Mouse (Mus musculus): ENCODE measurements around the gene Sbno1. TPM values are rescaled to one million over a fixed set of nuclear protein-coding genes. Genes with fewer than 3 reads are reported as not detected.

The Sbno1 gene
- polyA plus RNA-seq, 1 experiment from 2014 or later, result 113 TPM

GRCm38 (mm10) chr5:124439447-124440093 is 13.8 kb upstream of the Sbno1 start, which contains the start of gene Kmt5a:
Gene Kmt5a, plus strand, starts transcription at chr5:124439930.
- H3K36me3 ChIP-seq, result no peaks in the 10 kb centered on the region
- peak within 1 kb of the TSS; percentile 99 for H3K4me2 ChIP-seq (replicated peaks)
- peak within 1 kb of the TSS; percentile 76 for H3K4me3 ChIP-seq
- peak within 1 kb of the TSS; percentile 87 for H3K27ac ChIP-seq
- no peaks in the 10 kb centered on the region for H3K9me3 ChIP-seq (replicated peaks)
- peaks cover 15% of the 10 kb centered on the region for H3K4me1 ChIP-seq
- H3K27me3 ChIP-seq, result no peaks in the 10 kb centered on the region
- peak within 1 kb of the TSS; percentile 82 for H3K9ac ChIP-seq
- peak; percentile 98 for ATAC-seq (ENCODE audit: low FRiP score)
- WGBS, result under 1% methylated on average over 34 of the region's 34 CpGs

GRCm38 (mm10) chr5:124438746-124439145 is 12.9 kb upstream of the Sbno1 start:
- Histone ChIP-seq H3K9me3 (replicated peaks) (no peaks in the 10 kb centered on the region), H3K27ac (no peak overlapping the region; the same call in 1 of the 2 replicates), H3K27me3 (no peaks in the 10 kb centered on the region), H3K9ac (no peak overlapping the region; the same call in 1 of the 2 replicates), H3K4me3 (no peak overlapping the region), H3K4me2 (replicated peaks) (peak overlapping the region; percentile 99), H3K36me3 (no peaks in the 10 kb centered on the region), H3K4me1 (peaks cover 13% of the 10 kb centered on the region)
- no peak for ATAC-seq (ENCODE audit: low FRiP score)
- WGBS, result 64% methylated on average over 5 of the region's 5 CpGs

- ATAC-seq (ENCODE audit: low FRiP score), result no peak
- Histone ChIP-seq H3K4me3 (no peak overlapping the region), H3K9me3 (replicated peaks) (no peaks in the 10 kb centered on the region), H3K27me3 (no peaks in the 10 kb centered on the region), H3K4me2 (replicated peaks) (no peak overlapping the region), H3K27ac (no peak overlapping the region), H3K36me3 (no peaks in the 10 kb centered on the region), H3K9ac (no peak overlapping the region), H3K4me1 (peaks cover 13% of the 10 kb centered on the region)
- 87% methylated on average over 5 of the region's 5 CpGs for WGBS
Measured at GRCm38 (mm10) chr5:124438229-124438628, 12.4 kb upstream of the Sbno1 start.

- no peak for ATAC-seq (ENCODE audit: low FRiP score)
- no peak overlapping the region for H3K27ac ChIP-seq
- H3K9ac ChIP-seq, result no peak overlapping the region
- H3K27me3 ChIP-seq, result no peaks in the 10 kb centered on the region
- no peaks in the 10 kb centered on the region for H3K9me3 ChIP-seq (replicated peaks)
- H3K36me3 ChIP-seq, result no peaks in the 10 kb centered on the region
- H3K4me3 ChIP-seq, result no peak overlapping the region
- H3K4me1 ChIP-seq, result no peaks in the 10 kb centered on the region
- no peak overlapping the region for H3K4me2 ChIP-seq (replicated peaks)
- WGBS, result 67% methylated on average over 2 of the region's 2 CpGs
Measured at GRCm38 (mm10) chr5:124433048-124433447, 7.2 kb upstream of the Sbno1 start.

GRCm38 (mm10) chr5:124432398-124433012 is 6.7 kb upstream of the Sbno1 start:
- no peak overlapping the region for H3K4me2 ChIP-seq (replicated peaks)
- peak; percentile 54 for ATAC-seq (ENCODE audit: low FRiP score)
- no peak overlapping the region for H3K9ac ChIP-seq
- H3K4me1 ChIP-seq, result no peaks in the 10 kb centered on the region
- no peaks in the 10 kb centered on the region for H3K36me3 ChIP-seq
- H3K4me3 ChIP-seq, result no peak overlapping the region
- no peaks in the 10 kb centered on the region for H3K9me3 ChIP-seq (replicated peaks)
- H3K27me3 ChIP-seq, result no peaks in the 10 kb centered on the region
- no peak overlapping the region for H3K27ac ChIP-seq

GRCm38 (mm10) chr5:124426475-124427071 is 772 bp upstream of the Sbno1 start:
- Histone ChIP-seq H3K9ac (peak overlapping the region; percentile 83; the same call in 1 of the 2 replicates), H3K36me3 (peaks cover 7% of the 10 kb centered on the region; the same call in 1 of the 2 replicates), H3K27ac (peak overlapping the region; percentile 92), H3K9me3 (replicated peaks) (no peaks in the 10 kb centered on the region), H3K27me3 (no peaks in the 10 kb centered on the region), H3K4me2 (replicated peaks) (peak overlapping the region; percentile 93), H3K4me3 (peak overlapping the region; percentile 99), H3K4me1 (peaks cover 13% of the 10 kb centered on the region)
- WGBS, result 93% methylated on average over 10 of the region's 10 CpGs
- ATAC-seq (ENCODE audit: low FRiP score), result no peak

- no peaks in the 10 kb centered on the region for H3K27me3 ChIP-seq
- peak overlapping the region; percentile 93 for H3K4me2 ChIP-seq (replicated peaks)
- no peaks in the 10 kb centered on the region for H3K9me3 ChIP-seq (replicated peaks)
- WGBS, result under 1% methylated on average over 63 of the region's 63 CpGs
- H3K36me3 ChIP-seq, result peaks cover 7% of the 10 kb centered on the region; the same call in 1 of the 2 replicates
- H3K27ac ChIP-seq, result peak overlapping the region; percentile 92
- ATAC-seq (ENCODE audit: low FRiP score), result peak; percentile 80
- H3K4me3 ChIP-seq, result peak overlapping the region; percentile 99
- peak overlapping the region; percentile 97 for H3K9ac ChIP-seq
- H3K4me1 ChIP-seq, result peaks cover 13% of the 10 kb centered on the region
Measured at GRCm38 (mm10) chr5:124424723-124425411, 934 bp downstream of the Sbno1 start.

- ATAC-seq (ENCODE audit: low FRiP score), result no peak
- Histone ChIP-seq H3K27ac (peak overlapping the region; percentile 92; the same call in 1 of the 2 replicates), H3K4me3 (peak overlapping the region; percentile 99), H3K27me3 (no peaks in the 10 kb centered on the region), H3K9ac (peak overlapping the region; percentile 97), H3K36me3 (peaks cover 7% of the 10 kb centered on the region; the same call in 1 of the 2 replicates), H3K4me2 (replicated peaks) (peak overlapping the region; percentile 93), H3K9me3 (replicated peaks) (no peaks in the 10 kb centered on the region), H3K4me1 (peaks cover 13% of the 10 kb centered on the region)
- WGBS, result 4% methylated on average over 14 of the region's 14 CpGs
Measured at GRCm38 (mm10) chr5:124424200-124424722, 1.5 kb downstream of the Sbno1 start.

GRCm38 (mm10) chr5:124421786-124422185 is 4.0 kb downstream of the Sbno1 start:
- 91% methylated on average over 2 of the region's 2 CpGs for WGBS
- peaks cover 13% of the 10 kb centered on the region for H3K4me1 ChIP-seq
- ATAC-seq (ENCODE audit: low FRiP score), result no peak

GRCm38 (mm10) chr5:124418903-124419302 is 6.9 kb downstream of the Sbno1 start:
- WGBS, result 91% methylated on average over 2 of the region's 2 CpGs
- ATAC-seq (ENCODE audit: low FRiP score), result no peak
- Histone ChIP-seq H3K4me2 (replicated peaks) (no peak overlapping the region), H3K36me3 (peaks cover 11% of the 10 kb centered on the region; the same call in 1 of the 2 replicates), H3K27me3 (no peaks in the 10 kb centered on the region), H3K4me3 (no peak overlapping the region), H3K9me3 (replicated peaks) (no peaks in the 10 kb centered on the region), H3K4me1 (peaks cover 5% of the 10 kb centered on the region; the same call in 1 of the 2 replicates), H3K9ac (no peak overlapping the region), H3K27ac (no peak overlapping the region)

More at GRCm38 (mm10) chr5:124421786-124422185, 4.0 kb downstream of the Sbno1 start:
- no peaks in the 10 kb centered on the region for H3K9me3 ChIP-seq (replicated peaks)
- H3K9ac ChIP-seq, result no peak overlapping the region
- H3K36me3 ChIP-seq, result peaks cover 7% of the 10 kb centered on the region; the same call in 1 of the 2 replicates
- H3K4me2 ChIP-seq (replicated peaks), result no peak overlapping the region
- H3K27me3 ChIP-seq, result no peaks in the 10 kb centered on the region
- H3K27ac ChIP-seq, result no peak overlapping the region
- H3K4me3 ChIP-seq, result no peak overlapping the region

GRCm38 (mm10) chr5:124412163-124412562 is 13.6 kb downstream of the Sbno1 start:
- ATAC-seq (ENCODE audit: low FRiP score), result no peak
- H3K27me3 ChIP-seq, result no peaks in the 10 kb centered on the region
- no peak overlapping the region for H3K27ac ChIP-seq
- no peak overlapping the region for H3K4me2 ChIP-seq (replicated peaks)
- 94% methylated on average over 5 of the region's 5 CpGs for WGBS
- peaks cover 50% of the 10 kb centered on the region for H3K36me3 ChIP-seq
- H3K9me3 ChIP-seq (replicated peaks), result no peaks in the 10 kb centered on the region
- H3K4me1 ChIP-seq, result no peaks in the 10 kb centered on the region
- H3K4me3 ChIP-seq, result no peak overlapping the region
- no peak overlapping the region for H3K9ac ChIP-seq

- Histone ChIP-seq H3K9ac (no peak overlapping the region), H3K4me2 (replicated peaks) (no peak overlapping the region), H3K4me3 (no peak overlapping the region), H3K36me3 (peaks cover 60% of the 10 kb centered on the region), H3K9me3 (replicated peaks) (no peaks in the 10 kb centered on the region), H3K27ac (no peak overlapping the region), H3K27me3 (no peaks in the 10 kb centered on the region), H3K4me1 (no peaks in the 10 kb centered on the region)
- WGBS, result 87% methylated on average over 3 of the region's 3 CpGs
- no peak for ATAC-seq (ENCODE audit: low FRiP score)
Measured at GRCm38 (mm10) chr5:124410808-124411207, 15.0 kb downstream of the Sbno1 start.

All from hindbrain, embryonic 12.5 days (tissue).